Mouse (Mus musculus): ENCODE data around the gene Gbgt1. TPM values are rescaled to one million over a fixed set of nuclear protein-coding genes. Genes with fewer than 3 reads are reported as not detected.

Gene Gbgt1
- total and polyA plus RNA-seq, 2 experiments from 2014 or later: 0.42 TPM; not detected in 1

DNA sequence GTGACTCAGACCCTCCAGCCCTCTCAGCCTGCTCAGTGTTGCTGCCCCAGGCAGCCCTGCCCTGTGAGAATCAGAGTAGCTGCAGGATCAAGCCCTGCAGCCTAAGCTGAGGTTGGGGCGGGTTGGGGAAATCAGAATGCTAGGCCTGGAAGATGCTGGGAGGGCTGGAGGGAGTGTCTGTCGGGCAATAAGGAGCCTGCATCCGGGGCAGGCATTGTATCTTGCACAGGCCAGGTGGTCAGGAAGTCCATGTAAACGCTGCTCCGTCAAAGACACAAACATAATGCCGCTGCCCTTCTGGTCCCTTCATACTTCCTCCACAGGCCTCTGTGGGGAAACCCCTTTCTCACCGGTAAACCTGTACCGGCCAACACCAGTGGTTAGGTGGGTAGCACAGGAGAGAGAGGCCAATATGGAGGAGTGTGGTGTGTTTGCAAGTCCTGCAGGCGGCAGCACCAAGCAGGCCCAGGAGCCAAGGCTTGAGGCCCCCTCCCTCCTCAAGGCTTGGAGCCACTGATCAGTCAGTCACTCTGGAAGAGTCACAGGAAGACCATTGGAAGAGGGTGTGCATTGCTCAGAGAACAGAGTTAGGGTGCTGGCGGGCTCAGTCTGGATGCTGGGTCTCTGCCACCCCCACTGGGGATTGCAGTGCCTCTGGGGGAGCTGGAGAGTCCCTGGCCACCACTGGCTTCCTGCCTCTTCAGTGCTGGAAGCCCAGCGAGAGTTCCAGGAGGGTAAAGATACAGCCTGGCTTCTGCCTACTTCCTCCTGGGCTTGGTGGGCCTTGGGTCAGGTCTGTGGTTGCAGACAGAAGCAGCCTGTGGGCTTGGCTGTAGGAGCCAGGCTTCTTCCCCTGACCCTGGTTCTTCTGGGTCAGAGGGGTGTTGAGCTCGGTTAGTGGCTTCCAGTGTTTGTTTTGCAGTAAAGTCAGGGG lies 29.5 kb downstream of the Gbgt1 start:
- 48% methylated on average over 12 of the region's 12 CpGs for WGBS
- Histone ChIP-seq H3K27me3 (ENCODE audit: control insufficient read depth, insufficient read depth, low read length) (no peaks in the 10 kb centered on the region), H3K4me2 (ENCODE audit: low read depth, low read length) (no peak overlapping the region)

DNA sequence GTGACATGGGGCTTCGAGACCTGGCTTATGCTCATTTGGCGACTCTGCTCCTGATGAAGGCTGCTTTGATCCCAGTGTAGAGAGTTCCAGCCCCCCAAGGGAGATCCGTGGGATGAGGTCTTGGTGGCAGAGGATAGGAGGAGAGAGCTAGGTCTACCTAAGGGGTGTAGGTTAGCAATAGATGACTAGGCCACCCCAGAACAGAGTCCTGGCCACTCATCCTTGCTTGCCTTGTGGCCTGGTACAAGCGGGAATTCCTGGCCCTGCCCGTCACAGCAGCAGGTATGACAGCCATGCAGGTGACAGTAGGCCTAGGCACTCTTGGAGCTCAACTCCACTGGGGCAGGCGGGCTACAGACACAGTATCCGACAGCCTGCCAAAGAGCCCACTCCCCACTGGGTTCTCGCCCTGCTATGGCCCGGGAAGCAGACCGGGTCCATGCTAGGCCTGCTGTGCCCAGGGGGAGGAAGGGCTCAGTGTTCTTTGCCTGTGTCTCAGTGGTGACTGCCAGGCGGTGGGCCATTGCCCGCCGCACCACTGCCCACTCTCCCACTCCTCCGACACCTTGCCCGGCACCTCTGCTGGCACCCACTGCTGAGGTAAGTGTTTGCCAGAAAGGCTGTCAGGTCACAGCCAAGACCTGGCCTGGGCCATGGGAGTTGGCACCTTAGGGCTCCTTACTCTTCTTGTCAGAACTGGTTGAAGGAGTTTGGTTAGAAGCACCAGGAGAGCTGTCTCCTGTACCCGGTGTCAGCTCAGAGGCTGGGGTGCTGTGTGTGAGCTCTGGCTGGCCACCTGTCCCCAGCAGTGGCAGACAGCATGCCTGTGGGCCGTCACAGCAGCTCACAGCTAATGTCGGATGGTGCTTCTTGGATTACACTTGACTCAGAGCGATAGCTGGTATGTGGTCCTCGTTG lies 31.0 kb downstream of the Gbgt1 start:
- DNase-seq (ENCODE audit: low spot score) (no peak), ATAC-seq (ENCODE audit: insufficient read depth, low read depth) (no peak)
- H3K4me3 ChIP-seq (ENCODE audit: low read depth, low read length): no peak overlapping the region
- no peak overlapping the region for H3K27ac ChIP-seq (ENCODE audit: low read depth)
- 88% methylated on average over 20 of the region's 20 CpGs for WGBS
- H3K4me2 ChIP-seq (ENCODE audit: low read depth, low read length): no peak overlapping the region
- H3K27me3 ChIP-seq (ENCODE audit: control insufficient read depth, insufficient read depth, low read length): no peaks in the 10 kb centered on the region
- TF ChIP-seq EP300 (IDR thresholded peaks at IDR 0.05; ENCODE audit: low read depth) (no peak), CTCF (IDR thresholded peaks at IDR 0.05; ENCODE audit: low read depth) (no peak)
- no peaks in the 10 kb centered on the region for H3K36me3 ChIP-seq (replicated peaks; ENCODE audit: control insufficient read depth, insufficient read depth, low read length)
- H3K4me1 ChIP-seq (ENCODE audit: control insufficient read depth, insufficient read depth): peaks cover 20% of the 10 kb centered on the region
- no peak overlapping the region for H3K9ac ChIP-seq (replicated peaks; ENCODE audit: low read depth, low read length)
- no peaks in the 10 kb centered on the region for H3K9me3 ChIP-seq (replicated peaks; ENCODE audit: control insufficient read depth, low read length)

More for the DNA sequence above, 29.5 kb downstream of the Gbgt1 start:
- DNase-seq (ENCODE audit: low spot score): no peak
- Histone ChIP-seq H3K4me1 (ENCODE audit: control insufficient read depth, insufficient read depth) (peaks cover 19% of the 10 kb centered on the region), H3K9ac (replicated peaks; ENCODE audit: low read depth, low read length) (no peak overlapping the region), H3K27ac (ENCODE audit: low read depth) (peak overlapping the region; percentile 74), H3K36me3 (replicated peaks; ENCODE audit: control insufficient read depth, insufficient read depth, low read length) (no peaks in the 10 kb centered on the region), H3K4me3 (ENCODE audit: low read depth, low read length) (no peak overlapping the region), H3K9me3 (replicated peaks; ENCODE audit: control insufficient read depth, low read length) (no peaks in the 10 kb centered on the region)
- no peak for TF ChIP-seq EP300 (IDR thresholded peaks at IDR 0.05; ENCODE audit: low read depth)
- peak; percentile 31 for TF ChIP-seq CTCF (IDR thresholded peaks at IDR 0.05; ENCODE audit: low read depth)
- ATAC-seq (ENCODE audit: insufficient read depth, low read depth): peak; percentile 2; the same call in 1 of the 2 replicates

DNA sequence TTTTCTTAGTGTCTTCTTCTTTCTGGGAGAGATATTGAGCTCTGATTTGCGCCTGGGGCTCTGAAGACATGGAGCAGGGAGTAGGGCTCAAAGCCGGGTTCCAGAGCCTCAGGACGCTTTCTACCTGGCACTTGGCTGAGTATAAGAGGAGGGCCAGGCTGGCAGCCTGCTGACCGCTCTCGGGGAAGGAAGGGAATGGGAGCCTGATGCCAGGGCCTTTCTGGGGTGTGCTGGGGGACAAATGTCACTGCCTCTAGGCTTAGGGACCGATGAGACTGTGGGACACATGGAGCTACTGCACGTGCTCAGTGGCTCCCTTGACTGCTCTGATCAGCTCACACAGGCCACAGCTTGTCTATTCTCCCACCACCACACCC lies 31.7 kb downstream of the Gbgt1 start:
- no peak for DNase-seq (ENCODE audit: low spot score)
- H3K36me3 ChIP-seq (replicated peaks; ENCODE audit: control insufficient read depth, insufficient read depth, low read length): no peaks in the 10 kb centered on the region
- H3K27ac ChIP-seq (ENCODE audit: low read depth): no peak overlapping the region
- peaks cover 23% of the 10 kb centered on the region for H3K4me1 ChIP-seq (ENCODE audit: control insufficient read depth, insufficient read depth)
- WGBS: 88% methylated on average over 7 of the region's 7 CpGs
- H3K4me2 ChIP-seq (ENCODE audit: low read depth, low read length): no peak overlapping the region
- H3K27me3 ChIP-seq (ENCODE audit: control insufficient read depth, insufficient read depth, low read length): no peaks in the 10 kb centered on the region
- H3K9ac ChIP-seq (replicated peaks; ENCODE audit: low read depth, low read length): no peak overlapping the region
- ATAC-seq (ENCODE audit: insufficient read depth, low read depth): no peak
- no peaks in the 10 kb centered on the region for H3K9me3 ChIP-seq (replicated peaks; ENCODE audit: control insufficient read depth, low read length)
- TF ChIP-seq CTCF (IDR thresholded peaks at IDR 0.05; ENCODE audit: low read depth) (no peak), EP300 (IDR thresholded peaks at IDR 0.05; ENCODE audit: low read depth) (no peak)
- no peak overlapping the region for H3K4me3 ChIP-seq (ENCODE audit: low read depth, low read length)

DNA sequence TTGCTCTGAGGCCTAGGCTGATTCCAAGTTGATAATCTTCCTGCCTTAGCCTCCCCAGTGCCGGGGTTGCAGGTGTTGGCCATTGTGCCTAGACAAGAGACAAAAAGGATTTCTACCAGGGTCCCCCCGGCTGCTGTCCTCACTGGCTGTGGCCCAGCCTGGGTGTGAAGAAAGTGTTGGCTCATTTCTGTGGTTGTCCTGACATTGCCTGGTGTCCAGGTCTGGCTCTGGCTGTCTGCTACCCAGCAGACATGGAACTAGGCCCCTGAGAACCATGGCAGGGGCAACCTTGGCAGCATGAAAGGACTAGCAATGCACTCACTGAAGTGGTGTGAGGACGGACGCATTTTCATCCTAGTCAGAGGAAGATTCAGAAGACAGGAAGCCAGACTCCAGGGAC lies 33.2 kb downstream of the Gbgt1 start:
- H3K27ac ChIP-seq (ENCODE audit: low read depth): no peak overlapping the region
- peaks cover 30% of the 10 kb centered on the region for H3K4me1 ChIP-seq (ENCODE audit: control insufficient read depth, insufficient read depth)
- ATAC-seq (ENCODE audit: insufficient read depth, low read depth): no peak
- no peak overlapping the region for H3K4me2 ChIP-seq (ENCODE audit: low read depth, low read length)
- TF ChIP-seq EP300 (IDR thresholded peaks at IDR 0.05; ENCODE audit: low read depth) (no peak), CTCF (IDR thresholded peaks at IDR 0.05; ENCODE audit: low read depth) (no peak)
- H3K9ac ChIP-seq (replicated peaks; ENCODE audit: low read depth, low read length): no peak overlapping the region
- WGBS: 62% methylated on average over 4 of the region's 4 CpGs
- DNase-seq (ENCODE audit: low spot score): no peak
- H3K36me3 ChIP-seq (replicated peaks; ENCODE audit: control insufficient read depth, insufficient read depth, low read length): no peaks in the 10 kb centered on the region
- H3K4me3 ChIP-seq (ENCODE audit: low read depth, low read length): no peak overlapping the region
- H3K9me3 ChIP-seq (replicated peaks; ENCODE audit: control insufficient read depth, low read length): no peaks in the 10 kb centered on the region
- no peaks in the 10 kb centered on the region for H3K27me3 ChIP-seq (ENCODE audit: control insufficient read depth, insufficient read depth, low read length)

DNA sequence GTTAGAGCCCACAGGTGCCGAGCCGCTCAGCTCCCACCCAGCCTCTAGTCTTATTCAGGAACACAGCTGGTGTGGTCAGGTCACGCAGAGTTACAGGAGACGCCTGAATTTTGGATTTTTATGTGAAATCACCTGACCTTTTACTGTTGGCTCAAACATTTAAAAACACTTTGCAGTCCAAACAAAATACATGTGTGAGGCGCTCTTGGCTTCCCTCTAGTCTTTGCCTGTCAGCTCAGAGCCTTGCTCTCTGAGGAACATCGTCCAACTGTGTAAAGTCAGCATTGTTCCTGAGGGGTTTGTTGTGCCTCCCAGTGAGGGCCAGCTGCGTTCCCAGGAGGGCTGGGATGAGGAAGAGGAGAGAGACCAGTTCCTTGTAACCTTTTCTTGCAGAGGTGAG lies 33.6 kb downstream of the Gbgt1 start:
- peaks cover 31% of the 10 kb centered on the region for H3K4me1 ChIP-seq (ENCODE audit: control insufficient read depth, insufficient read depth)

More for the DNA sequence above, 33.6 kb downstream of the Gbgt1 start:
- ATAC-seq (ENCODE audit: insufficient read depth, low read depth): no peak
- H3K27ac ChIP-seq (ENCODE audit: low read depth): no peak overlapping the region
- DNase-seq (ENCODE audit: low spot score): no peak
- WGBS: 68% methylated on average over 7 of the region's 7 CpGs
- H3K36me3 ChIP-seq (replicated peaks; ENCODE audit: control insufficient read depth, insufficient read depth, low read length): no peaks in the 10 kb centered on the region
- no peaks in the 10 kb centered on the region for H3K27me3 ChIP-seq (ENCODE audit: control insufficient read depth, insufficient read depth, low read length)
- H3K4me2 ChIP-seq (ENCODE audit: low read depth, low read length): no peak overlapping the region
- H3K4me3 ChIP-seq (ENCODE audit: low read depth, low read length): no peak overlapping the region
- H3K9ac ChIP-seq (replicated peaks; ENCODE audit: low read depth, low read length): no peak overlapping the region
- no peaks in the 10 kb centered on the region for H3K9me3 ChIP-seq (replicated peaks; ENCODE audit: control insufficient read depth, low read length)
- TF ChIP-seq EP300 (IDR thresholded peaks at IDR 0.05; ENCODE audit: low read depth) (no peak), CTCF (IDR thresholded peaks at IDR 0.05; ENCODE audit: low read depth) (no peak)

All from heart, postnatal 0 days (tissue).